Mouse (Mus musculus) CH12.LX (cell line): ENCODE data around the gene Opa1.

Source experiments
- EP300 ChIP-seq: IDR thresholded peaks from 2 replicates; pipeline ENCODE4 v1.6.1; 2011; ENCODE audit warnings: low read length, improper control_type of control experiment
- HCFC1 ChIP-seq: IDR thresholded peaks from 2 replicates; pipeline ENCODE4 v1.6.1; 2012; ENCODE audit warnings: low read depth, mild to moderate bottlenecking, inconsistent platforms, low read length, improper control_type of control experiment
- NELFE ChIP-seq: IDR thresholded peaks from 2 replicates; pipeline ENCODE4 v1.6.1; 2011; ENCODE audit warnings: low read depth, low read length, improper control_type of control experiment
- POLR2A ChIP-seq: IDR thresholded peaks from 2 replicates; pipeline ENCODE4 v1.6.1; 2011; ENCODE audit warnings: low read depth, mild to moderate bottlenecking, improper control_type of control experiment, low read length
- POLR2AphosphoS2 ChIP-seq: IDR thresholded peaks from 2 replicates; pipeline ENCODE4 v1.6.1; 2011; ENCODE audit warnings: low read depth, low read length, improper control_type of control experiment
- SIN3A ChIP-seq: IDR thresholded peaks from 2 replicates; pipeline ENCODE4 v1.6.1; 2012; ENCODE audit warnings: low read length, improper control_type of control experiment, inconsistent platforms

- TF ChIP-seq NELFE (no peak), HCFC1 (no peak), POLR2A (no peak), POLR2AphosphoS2 (no peak), SIN3A (no peak), EP300 (no peak)
These were observed 77.8 kb downstream of the Opa1 start for GRCm38 (mm10) chr16:29656901-29657300.
